Mouse (Mus musculus): ENCODE measurements around the gene Syt12. TPM values are rescaled to one million over a fixed set of nuclear protein-coding genes. Genes with fewer than 3 reads are reported as not detected.

Syt12 gene
- total and polyA plus RNA-seq, 2 experiments from 2014 or later, result 9.0 to 54.5 TPM

- 70% methylated on average over 8 of the region's 8 CpGs for WGBS
- TF ChIP-seq CTCF (IDR thresholded peaks at IDR 0.05; ENCODE audit: low read depth), result no peak
- H3K9me3 ChIP-seq (ENCODE audit: low read length), result no peaks in the 10 kb centered on the region
- no peak overlapping the region for H3K9ac ChIP-seq (replicated peaks; ENCODE audit: low read length)
- no peak overlapping the region for H3K4me3 ChIP-seq (ENCODE audit: low read length)
- H3K4me2 ChIP-seq (ENCODE audit: low read depth, low read length), result no peak overlapping the region
- no peak overlapping the region for H3K27ac ChIP-seq
- no peaks in the 10 kb centered on the region for H3K27me3 ChIP-seq (ENCODE audit: insufficient read depth, low read length)
- ATAC-seq (no peak), DNase-seq (ENCODE audit: low spot score) (no peak)
- H3K36me3 ChIP-seq (ENCODE audit: insufficient read depth, low read length), result no peaks in the 10 kb centered on the region
- no peaks in the 10 kb centered on the region for H3K4me1 ChIP-seq (ENCODE audit: insufficient read depth, low read length)
Observed at GRCm38 (mm10) chr19:4451098-4451497, 26.1 kb downstream of the Syt12 start.

GRCm38 (mm10) chr19:4450666-4451065, 26.6 kb downstream of the Syt12 start:
- H3K4me3 ChIP-seq (ENCODE audit: low read length), result no peak overlapping the region
- no peaks in the 10 kb centered on the region for H3K36me3 ChIP-seq (ENCODE audit: insufficient read depth, low read length)
- H3K4me2 ChIP-seq (ENCODE audit: low read depth, low read length), result no peak overlapping the region
- WGBS, result 64% methylated on average over 5 of the region's 5 CpGs
- ATAC-seq (no peak), DNase-seq (ENCODE audit: low spot score) (no peak)
- no peaks in the 10 kb centered on the region for H3K9me3 ChIP-seq (ENCODE audit: low read length)
- H3K9ac ChIP-seq (replicated peaks; ENCODE audit: low read length), result no peak overlapping the region
- H3K4me1 ChIP-seq (ENCODE audit: insufficient read depth, low read length), result no peaks in the 10 kb centered on the region
- H3K27ac ChIP-seq, result no peak overlapping the region
- no peak for TF ChIP-seq CTCF (IDR thresholded peaks at IDR 0.05; ENCODE audit: low read depth)
- no peaks in the 10 kb centered on the region for H3K27me3 ChIP-seq (ENCODE audit: insufficient read depth, low read length)

GRCm38 (mm10) chr19:4449230-4449629, 28.0 kb downstream of the Syt12 start:
- Histone ChIP-seq H3K4me2 (ENCODE audit: low read depth, low read length) (no peak overlapping the region), H3K9me3 (ENCODE audit: low read length) (no peaks in the 10 kb centered on the region), H3K4me3 (ENCODE audit: low read length) (no peak overlapping the region), H3K27ac (no peak overlapping the region), H3K27me3 (ENCODE audit: insufficient read depth, low read length) (no peaks in the 10 kb centered on the region), H3K9ac (replicated peaks; ENCODE audit: low read length) (no peak overlapping the region), H3K4me1 (ENCODE audit: insufficient read depth, low read length) (no peaks in the 10 kb centered on the region), H3K36me3 (ENCODE audit: insufficient read depth, low read length) (no peaks in the 10 kb centered on the region)
- no peak for TF ChIP-seq CTCF (IDR thresholded peaks at IDR 0.05; ENCODE audit: low read depth)
- DNase-seq (ENCODE audit: low spot score), result no peak
- no peak for ATAC-seq
- WGBS, result 98% methylated on average over 9 of the region's 9 CpGs

GRCm38 (mm10) chr19:4447445-4447844, 29.8 kb downstream of the Syt12 start:
- Histone ChIP-seq H3K4me3 (ENCODE audit: low read length) (no peak overlapping the region), H3K9me3 (ENCODE audit: low read length) (no peaks in the 10 kb centered on the region), H3K36me3 (ENCODE audit: insufficient read depth, low read length) (no peaks in the 10 kb centered on the region), H3K4me2 (ENCODE audit: low read depth, low read length) (no peak overlapping the region), H3K4me1 (ENCODE audit: insufficient read depth, low read length) (no peaks in the 10 kb centered on the region), H3K27ac (no peak overlapping the region), H3K9ac (replicated peaks; ENCODE audit: low read length) (no peak overlapping the region), H3K27me3 (ENCODE audit: insufficient read depth, low read length) (no peaks in the 10 kb centered on the region)
- no peak for DNase-seq (ENCODE audit: low spot score)
- no peak for TF ChIP-seq CTCF (IDR thresholded peaks at IDR 0.05; ENCODE audit: low read depth)
- 89% methylated on average over 9 of the region's 9 CpGs for WGBS
- 0 out of 2 replicates have a peak, but pooled peaks have one; percentile 21 for ATAC-seq

- H3K4me2 ChIP-seq (ENCODE audit: low read depth, low read length), result no peak overlapping the region
- no peak overlapping the region for H3K4me3 ChIP-seq (ENCODE audit: low read length)
- H3K27ac ChIP-seq, result no peak overlapping the region
- WGBS, result 84% methylated on average over 8 of the region's 8 CpGs
- H3K9ac ChIP-seq (replicated peaks; ENCODE audit: low read length), result no peak overlapping the region
- TF ChIP-seq CTCF (IDR thresholded peaks at IDR 0.05; ENCODE audit: low read depth), result no peak
- H3K36me3 ChIP-seq (ENCODE audit: insufficient read depth, low read length), result no peaks in the 10 kb centered on the region
- H3K4me1 ChIP-seq (ENCODE audit: insufficient read depth, low read length), result 0 out of 2 replicates have a peak, but pooled peaks cover 1% of the 10 kb centered on the region
- ATAC-seq (no peak), DNase-seq (ENCODE audit: low spot score) (no peak)
- no peaks in the 10 kb centered on the region for H3K9me3 ChIP-seq (ENCODE audit: low read length)
- H3K27me3 ChIP-seq (ENCODE audit: insufficient read depth, low read length), result no peaks in the 10 kb centered on the region
Observed at GRCm38 (mm10) chr19:4446661-4447420, 30.4 kb downstream of the Syt12 start.

GRCm38 (mm10) chr19:4442408-4442807, 34.8 kb downstream of the Syt12 start:
- H3K4me2 ChIP-seq (ENCODE audit: low read depth, low read length), result no peak overlapping the region
- peak overlapping the region; percentile 60 for H3K27ac ChIP-seq
- ATAC-seq (peak; percentile 61; the same call in 1 of the 2 replicates), DNase-seq (ENCODE audit: low spot score) (peak; percentile 81)
- peak; percentile 90 for TF ChIP-seq CTCF (IDR thresholded peaks at IDR 0.05; ENCODE audit: low read depth)
- H3K27me3 ChIP-seq (ENCODE audit: insufficient read depth, low read length), result peaks cover 9% of the 10 kb centered on the region; the same call in 1 of the 2 replicates
- H3K9ac ChIP-seq (replicated peaks; ENCODE audit: low read length), result no peak overlapping the region
- H3K36me3 ChIP-seq (ENCODE audit: insufficient read depth, low read length), result no peaks in the 10 kb centered on the region
- WGBS, result 5% methylated on average over 3 of the region's 3 CpGs
- no peak overlapping the region for H3K4me3 ChIP-seq (ENCODE audit: low read length)
- peaks cover 10% of the 10 kb centered on the region; the same call in 1 of the 2 replicates for H3K4me1 ChIP-seq (ENCODE audit: insufficient read depth, low read length)
- no peaks in the 10 kb centered on the region for H3K9me3 ChIP-seq (ENCODE audit: low read length)

- H3K4me3 ChIP-seq (ENCODE audit: low read length), result no peak overlapping the region
- no peaks in the 10 kb centered on the region for H3K36me3 ChIP-seq (ENCODE audit: insufficient read depth, low read length)
- H3K27me3 ChIP-seq (ENCODE audit: insufficient read depth, low read length), result peaks cover 9% of the 10 kb centered on the region; the same call in 1 of the 2 replicates
- DNase-seq (ENCODE audit: low spot score) (peak; percentile 13), ATAC-seq (peak; percentile 53)
- TF ChIP-seq CTCF (IDR thresholded peaks at IDR 0.05; ENCODE audit: low read depth), result no peak
- H3K4me2 ChIP-seq (ENCODE audit: low read depth, low read length), result no peak overlapping the region
- H3K27ac ChIP-seq, result no peak overlapping the region; the same call in 1 of the 2 replicates
- no peak overlapping the region for H3K9ac ChIP-seq (replicated peaks; ENCODE audit: low read length)
- 25% methylated on average over 10 of the region's 10 CpGs for WGBS
- no peaks in the 10 kb centered on the region for H3K9me3 ChIP-seq (ENCODE audit: low read length)
- H3K4me1 ChIP-seq (ENCODE audit: insufficient read depth, low read length), result peaks cover 10% of the 10 kb centered on the region; the same call in 1 of the 2 replicates
Observed at GRCm38 (mm10) chr19:4441621-4442161, 35.6 kb downstream of the Syt12 start.

Measured in hindbrain, postnatal 0 days (tissue).